Mouse (Mus musculus): ENCODE results near the gene Tmigd3.

DNA sequence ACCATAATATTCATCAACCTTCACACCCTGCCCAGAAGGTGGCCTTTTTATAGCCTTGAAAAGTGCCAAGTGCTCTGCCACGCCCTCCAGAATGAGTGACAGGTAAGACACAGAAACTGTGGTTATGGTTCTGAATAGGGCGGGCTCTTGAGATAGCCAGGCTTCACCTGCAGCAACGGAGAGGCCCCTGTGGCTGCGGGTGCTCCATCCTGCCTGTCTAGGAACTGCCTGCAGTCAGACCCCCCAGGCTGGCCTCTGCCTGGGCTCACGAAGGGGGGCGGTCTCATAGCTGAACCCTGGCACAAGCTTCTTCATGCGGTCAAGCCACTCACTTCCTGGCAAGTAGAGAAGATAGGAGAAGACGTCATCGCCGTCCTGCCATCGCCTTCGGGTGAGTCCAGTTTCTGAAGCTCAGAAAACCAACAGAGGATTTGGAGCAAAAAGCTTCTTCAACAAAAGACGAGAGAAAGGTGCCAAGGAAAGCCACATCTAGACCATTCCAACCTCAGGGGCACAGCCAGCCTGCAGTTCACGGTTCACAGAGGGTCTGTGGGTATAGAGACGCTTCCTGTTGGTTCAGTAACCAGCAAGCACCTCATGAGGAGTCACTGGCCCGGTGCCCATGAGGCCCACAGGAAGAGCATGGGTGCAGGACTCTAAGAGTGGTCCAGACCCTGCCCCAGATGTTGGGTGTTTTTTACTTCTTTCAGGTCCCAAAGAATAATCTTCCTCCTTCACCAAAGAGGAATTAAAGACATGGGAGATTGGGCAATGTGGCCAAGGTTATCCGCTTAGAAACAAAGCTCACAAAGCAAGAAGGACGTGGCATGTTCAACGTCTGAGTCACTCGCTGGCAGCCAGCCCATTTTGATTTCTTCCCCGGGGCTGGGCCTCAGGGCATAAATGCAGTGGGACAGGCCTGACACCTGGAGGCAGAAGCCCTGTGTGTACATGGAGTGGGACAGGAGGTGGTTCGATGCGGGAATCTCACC, 24.2 kb downstream of the Tmigd3 start:
- TF ChIP-seq POLR2A (IDR thresholded peaks at IDR 0.05; ENCODE audit: low read depth, low read length) (no peak), CTCF (IDR thresholded peaks at IDR 0.05; ENCODE audit: extremely low read depth, insufficient read length, insufficient replicate concordance, low read depth, low read length) (peak; percentile 86; the same call in 1 of the 2 replicates)
